Mouse (Mus musculus) bone marrow macrophage, adult 2 months (primary cell): ENCODE data around the gene Foxo3. TPM values are rescaled to one million over a fixed set of nuclear protein-coding genes. Genes with fewer than 3 reads are reported as not detected.

Experiments
- H3K27ac ChIP-seq: 2 replicates; pipeline ENCODE4 v1.5.1; 2012; ENCODE audit warnings: low read depth, low read length; ENCODE audit not compliant: insufficient read depth
- H3K4me1 ChIP-seq: 2 replicates; pipeline ENCODE4 v1.6.1; 2012; ENCODE audit warnings: low read length; ENCODE audit not compliant: control insufficient read depth, insufficient read depth
- H3K4me3 ChIP-seq: 2 replicates; pipeline ENCODE4 v1.5.1; 2012; ENCODE audit warnings: mild to moderate bottlenecking, low read length, moderate library complexity; ENCODE audit not compliant: insufficient read depth
- CTCF ChIP-seq: IDR thresholded peaks from 2 replicates; pipeline ENCODE4 v1.5.1; 2012; ENCODE audit warnings: low read depth, mild to moderate bottlenecking, low read length, moderate library complexity
- POLR2A ChIP-seq: IDR thresholded peaks from 2 replicates; pipeline ENCODE4 v1.6.1; 2012; ENCODE audit warnings: mild to moderate bottlenecking, low read depth, low read length, borderline replicate concordance
- polyA plus RNA-seq: library from polyadenylated mRNA; stranded (reverse); fragments of >200 nt; gene quantifications from 2 replicates; pipeline ENCODE4 v1.2.4, GENCODE M21; 2012; ENCODE audit not compliant: missing spikeins, insufficient read depth, insufficient read length

Gene Foxo3
- polyA plus RNA-seq, 1 experiment = 39.7 TPM

DNA sequence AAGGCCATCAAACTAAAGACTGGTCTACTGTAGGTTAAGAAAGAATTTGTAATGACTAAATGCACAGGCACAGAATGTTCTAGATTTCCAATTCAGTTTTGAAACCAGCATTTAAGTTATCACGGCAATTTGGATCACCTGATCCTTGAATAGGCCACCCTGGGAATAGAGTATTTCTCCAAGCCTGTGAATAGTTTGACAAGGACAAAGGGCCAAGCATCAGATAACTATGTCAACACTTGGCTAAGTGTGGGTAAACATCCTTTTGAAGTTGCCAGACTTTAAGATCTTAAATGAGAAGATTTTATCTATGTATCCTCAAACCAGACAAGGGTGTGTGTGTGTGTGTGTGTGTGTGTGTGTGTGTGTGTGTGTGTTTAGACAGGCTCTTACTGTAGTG, 136.8 kb downstream of the Foxo3 start:
- TF ChIP-seq CTCF (no peak), POLR2A (no peak)
- H3K4me3 ChIP-seq = no peak overlapping the region
- peaks cover 9% of the 10 kb centered on the region for H3K4me1 ChIP-seq
- no peak overlapping the region for H3K27ac ChIP-seq

DNA sequence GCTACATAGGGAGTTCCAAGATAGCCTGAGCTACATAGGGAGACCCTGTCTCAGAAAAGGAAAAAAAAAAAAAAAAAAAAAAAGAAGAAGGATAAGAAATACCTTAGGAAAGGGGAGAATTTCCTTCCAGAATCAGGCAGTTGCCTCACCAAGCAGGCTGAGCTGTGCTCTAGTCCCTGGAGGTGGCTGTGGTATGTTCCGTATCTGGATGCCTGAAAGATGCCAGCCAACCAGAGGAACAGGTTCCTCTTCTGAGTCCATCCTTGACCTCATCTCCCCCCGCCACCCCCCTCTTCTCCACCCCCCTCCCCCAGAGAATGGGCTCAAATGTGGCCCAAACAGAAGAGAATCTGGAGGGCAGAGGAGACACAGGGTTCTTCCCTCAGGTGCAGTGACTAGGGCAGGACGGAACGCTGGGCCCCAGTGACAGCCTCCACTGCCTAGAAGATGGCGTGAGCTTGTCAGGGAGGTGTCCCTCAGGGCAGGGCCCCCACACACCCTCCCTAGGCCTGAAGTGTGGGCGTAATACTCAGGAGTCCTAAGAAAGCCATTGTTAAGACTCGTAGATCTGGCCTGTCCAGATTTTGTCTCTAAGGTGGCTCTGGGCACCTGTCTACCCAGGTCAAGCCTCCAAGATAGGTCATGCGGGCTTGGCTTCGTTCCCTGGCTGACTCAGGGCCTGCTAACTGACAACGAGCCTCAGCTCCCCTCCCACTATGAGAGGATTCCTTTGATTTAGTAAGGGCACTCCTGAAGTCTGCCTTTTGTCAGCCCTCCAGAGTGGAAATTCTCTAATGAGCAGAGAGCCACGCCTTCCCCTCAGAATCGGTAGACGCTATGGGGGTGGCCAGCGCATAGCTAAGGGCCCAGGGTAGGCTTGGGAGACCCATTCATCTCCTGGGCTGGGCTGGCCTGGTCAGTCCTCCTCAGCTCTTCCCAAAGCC, 141.5 kb downstream of the Foxo3 start:
- Histone ChIP-seq H3K4me1 (peaks cover 7% of the 10 kb centered on the region), H3K27ac (no peak overlapping the region), H3K4me3 (no peak overlapping the region)
- no peak for TF ChIP-seq POLR2A
- no peak for TF ChIP-seq CTCF

Other genes with a start within 250 kb of the Foxo3 start
- 6.5 and 8.2 TPM in 2 replicates for gene Afg1l, start 201.8 kb upstream of the Foxo3 start, polyA plus RNA-seq
- gene Snx3, start 225.3 kb upstream of the Foxo3 start, polyA plus RNA-seq = 318 and 328 TPM in 2 replicates